In the genomic region with DNA sequence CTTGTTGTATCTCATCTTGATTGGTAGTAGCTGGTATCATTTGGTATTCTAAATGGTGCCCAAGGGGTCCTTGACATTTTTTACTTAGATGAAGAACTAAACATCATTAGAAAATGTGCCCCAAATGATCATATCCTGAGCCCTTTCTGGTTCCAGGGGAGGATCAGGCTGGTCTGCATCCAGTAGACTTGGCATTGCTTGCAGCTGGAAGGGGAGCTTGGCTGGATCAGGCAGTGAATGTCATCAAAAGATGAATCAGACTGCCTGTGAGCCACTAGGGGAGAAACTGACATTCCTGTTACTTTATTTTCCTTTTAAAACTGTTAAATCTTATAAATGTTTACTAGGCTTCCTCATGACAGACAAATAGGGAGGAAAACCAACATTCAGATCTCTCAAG, we compare ENCODE assay signal across 18 mouse cellular contexts.
DNase-seq lines count a peak whose midpoint lies in the region; ATAC-seq and TF ChIP-seq lines count a peak whose summit lies in the region.
"Had no signal": no experiment of that assay in that cellular context is flagged by ENCODE, and none has a peak within 500 bp of the region (broad histone marks: within the 10 kb centered on the region; RNA-seq: fewer than 3 reads in every experiment).

No protein-coding gene starts in this region.

- DNase-seq in heart, postnatal 10 days = peak; percentile 2 to 10
- peak; percentile 20 for DNase-seq in urinary bladder, postnatal 14 days (ENCODE audit: low spot score)
- DNase-seq in urinary bladder, postnatal 4 days (ENCODE audit: low spot score in 2 of 2) = no peak
- peak; percentile 51 to 58 for DNase-seq in adrenal gland, postnatal 36 days
- DNase-seq in left cerebral cortex, postnatal 10 days (ENCODE audit: extremely low spot score in 1 of 2, low spot score in 2 of 2) = no peak
- DNase-seq in thymus, adult 18-20 months = no peak
- DNase-seq: cerebellum, adult 11 months; liver; lung, adult 2 months; right cerebral cortex, postnatal 25 days; thymus, adult 2 months had no signal

- H3K4me2 ChIP-seq in heart, embryonic 12.5 days = no peak overlapping the region
- peak overlapping the region; percentile 13 for H3K4me2 ChIP-seq in myocyte (ENCODE audit: low read depth)
- H3K4me2 ChIP-seq: embryonic facial prominence, embryonic 15.5 days; forebrain, embryonic 12.5 days; hindbrain, embryonic 13.5 days had no signal

- no peak overlapping the region for H3K27ac ChIP-seq in heart, embryonic 12.5 days (ENCODE audit: poor library complexity, severe bottlenecking)
- H3K27ac ChIP-seq: embryonic facial prominence, embryonic 15.5 days; forebrain, embryonic 12.5 days; hindbrain, embryonic 13.5 days had no signal

- no peak for TF ChIP-seq POLR2A in myocyte (IDR thresholded peaks at IDR 0.05; ENCODE audit: insufficient read length, low read depth)

- no peak overlapping the region for H3K9ac ChIP-seq in heart, embryonic 12.5 days
- H3K9ac ChIP-seq: embryonic facial prominence, embryonic 15.5 days; forebrain, embryonic 12.5 days; hindbrain, embryonic 13.5 days had no signal

- intact Hi-C loops in heart, postnatal 10 days (cut with DNase I) = no loop called here
- intact Hi-C loops in left cerebral cortex, postnatal 10 days (cut with DNase I) = no loop called here

- no peak overlapping the region for H3K4me3 ChIP-seq in heart, embryonic 12.5 days
- H3K4me3 ChIP-seq in myocyte = no peak overlapping the region
- H3K4me3 ChIP-seq: embryonic facial prominence, embryonic 15.5 days; forebrain, embryonic 12.5 days; hindbrain, embryonic 13.5 days had no signal

- no peaks in the 10 kb centered on the region for H3K79me2 ChIP-seq in myocyte (ENCODE audit: control insufficient read depth, insufficient read depth)

- H3ac ChIP-seq in myocyte (ENCODE audit: control insufficient read depth, insufficient read length) = no peak overlapping the region

- no peaks in the 10 kb centered on the region for H3K27me3 ChIP-seq in heart, embryonic 12.5 days (replicated peaks)
- no peaks in the 10 kb centered on the region for H3K27me3 ChIP-seq in myocyte (ENCODE audit: control insufficient read depth, insufficient read depth, insufficient read length)
- H3K27me3 ChIP-seq: embryonic facial prominence, embryonic 15.5 days; forebrain, embryonic 12.5 days; hindbrain, embryonic 13.5 days had no signal

- no peaks in the 10 kb centered on the region for H3K36me3 ChIP-seq in heart, embryonic 12.5 days
- no peaks in the 10 kb centered on the region for H3K36me3 ChIP-seq in myocyte (ENCODE audit: control insufficient read depth, insufficient read depth)
- H3K36me3 ChIP-seq: embryonic facial prominence, embryonic 15.5 days; forebrain, embryonic 12.5 days; hindbrain, embryonic 13.5 days had no signal

- no peaks in the 10 kb centered on the region for H3K9me3 ChIP-seq in heart, embryonic 12.5 days (replicated peaks)
- H3K9me3 ChIP-seq: embryonic facial prominence, embryonic 15.5 days; forebrain, embryonic 12.5 days; hindbrain, embryonic 13.5 days had no signal

- no peaks in the 10 kb centered on the region for H3K4me1 ChIP-seq in heart, embryonic 12.5 days (replicated peaks)
- H3K4me1 ChIP-seq: embryonic facial prominence, embryonic 15.5 days; forebrain, embryonic 12.5 days; hindbrain, embryonic 13.5 days had no signal

- no peak for ATAC-seq in heart, embryonic 12.5 days (ENCODE audit: insufficient number of reproducible peaks, low FRiP score)
- ATAC-seq: CD4-positive, CD25-positive, alpha-beta regulatory T cell, adult 4 months; intestine, embryonic 16.5 days had no signal

TF ChIP-seq in myocyte, 11 proteins besides CTCF, POLR2A, EP300 and RAD21:
- TF ChIP-seq TCF3 (IDR thresholded peaks at IDR 0.05; ENCODE audit: insufficient read length, low read depth) (no peak), MYOD1 (IDR thresholded peaks at IDR 0.05; ENCODE audit: control insufficient read depth in 1 of 3, insufficient read length in 2 of 3, low read depth in 2 of 3) (no peak), USF1 (IDR thresholded peaks at IDR 0.05; ENCODE audit: low read depth) (no peak)

Comparison
In these comparisons a context has a peak if more than half of its experiments do, and no peak if none do; other contexts are left out.
1. DNase-seq: peak in heart, postnatal 10 days (2 of 2), urinary bladder, postnatal 14 days (single experiment) and adrenal gland, postnatal 36 days (2 of 2); none in urinary bladder, postnatal 4 days (0 of 2), left cerebral cortex, postnatal 10 days (0 of 2) and thymus, adult 18-20 months (0 of 2).